Mouse (Mus musculus) midbrain, postnatal 0 days (tissue): Measurements from ENCODE around the gene Myl3. TPM values are rescaled to one million over a fixed set of nuclear protein-coding genes. Genes with fewer than 3 reads are reported as not detected.

Source experiments
- ATAC-seq: fragments of 200-750 bp; cut with Nextera tagmentation; 2 replicates; pipeline ENCODE4 v1.8.0; 2017; ENCODE audit warnings: moderate number of reproducible peaks, mild to moderate bottlenecking, moderate TSS enrichment, moderate library complexity; ENCODE audit not compliant: low FRiP score
- DNase-seq: peaks from one replicate; pipeline ENCODE4 v3.0.0-alpha.2; 2015; ENCODE audit warnings: low spot score
- H3K27ac ChIP-seq: fragments of 300-500 bp; sonication (generic); 2 replicates; pipeline ENCODE4 v1.5.1; 2014; ENCODE audit warnings: low read depth, mild to moderate bottlenecking, low read length, mixed read lengths
- H3K27me3 ChIP-seq: fragments of 300-500 bp; sonication (generic); 2 replicates; pipeline ENCODE4 v1.6.1; 2014; ENCODE audit warnings: low read length, control low read depth, mixed read lengths; ENCODE audit not compliant: insufficient read depth
- H3K36me3 ChIP-seq: fragments of 300-500 bp; sonication (generic); 2 replicates; pipeline ENCODE4 v1.6.1; 2014; ENCODE audit warnings: low read length, control low read depth, mixed read lengths; ENCODE audit not compliant: insufficient read depth
- H3K4me1 ChIP-seq: fragments of 300-500 bp; sonication (generic); 2 replicates; pipeline ENCODE4 v1.6.1; 2014; ENCODE audit warnings: mild to moderate bottlenecking, control low read depth, antibody characterized with exemption, low read length, mixed read lengths; ENCODE audit not compliant: insufficient read depth
- H3K4me2 ChIP-seq: fragments of 300-500 bp; sonication (generic); 2 replicates; pipeline ENCODE4 v1.6.1; 2014; ENCODE audit warnings: low read depth, mild to moderate bottlenecking, low read length, mixed read lengths; ENCODE audit not compliant: poor library complexity, severe bottlenecking
- H3K4me3 ChIP-seq: fragments of 300-500 bp; sonication (generic); 2 replicates; pipeline ENCODE4 v1.5.1; 2014; ENCODE audit warnings: low read depth, mild to moderate bottlenecking, low read length, moderate library complexity
- H3K9ac ChIP-seq: fragments of 300-500 bp; sonication (generic); replicated peaks from 2 replicates; pipeline ENCODE4 v1.6.1; 2014; ENCODE audit warnings: mild to moderate bottlenecking, low read length, moderate library complexity, mixed read lengths; ENCODE audit not compliant: poor library complexity, severe bottlenecking
- H3K9me3 ChIP-seq: fragments of 300-500 bp; sonication (generic); 2 replicates; pipeline ENCODE4 v1.6.1; 2016; ENCODE audit warnings: low read length, control low read depth
- CTCF ChIP-seq: IDR thresholded peaks from 2 replicates; pipeline ENCODE4 v1.5.1; 2016; ENCODE audit warnings: antibody characterized with exemption, mild to moderate bottlenecking
- WGBS: fragments of 180-500 bp; shearing (Covaris S2); extraction: QIAGEN DNeasy Blood & Tissue Kit; methylation state at CpG from one replicate; pipeline ENCODE4 v1.1.7; 2014; 5-methylcytosine and 5-hydroxymethylcytosine counted together
- polyA plus RNA-seq: library from polyadenylated mRNA; unstranded; fragments of >200 nt; fragmentation: Nextera tagmentation; extraction: Ambion mirVana; gene quantifications from 2 replicates; pipeline ENCODE4 v1.2.1, GENCODE M21; 2015
- total RNA-seq: library from RNA; depleted of rRNA; stranded (reverse); fragments of >200 nt; gene quantifications from 2 replicates; pipeline ENCODE4 v1.2.3, GENCODE M21; 2014

The Myl3 gene
- total and polyA plus RNA-seq, 2 experiments from 2014 or later, result not detected

- DNase-seq (peak; percentile 10), ATAC-seq (no peak)
- Histone ChIP-seq H3K9me3 (no peaks in the 10 kb centered on the region), H3K27me3 (no peaks in the 10 kb centered on the region), H3K4me3 (no peak overlapping the region), H3K36me3 (no peaks in the 10 kb centered on the region), H3K9ac (no peak overlapping the region), H3K27ac (no peak overlapping the region), H3K4me2 (no peak overlapping the region), H3K4me1 (0 out of 2 replicates have a peak, but pooled peaks cover 2% of the 10 kb centered on the region)
- WGBS, result 62% methylated on average over 5 of the region's 5 CpGs
- peak; percentile 42 for TF ChIP-seq CTCF
Observed at GRCm38 (mm10) chr9:110779242-110779913, 37.7 kb downstream of the Myl3 start.

GRCm38 (mm10) chr9:110781256-110781721 is 39.6 kb downstream of the Myl3 start:
- TF ChIP-seq CTCF, result peak; percentile 84
- DNase-seq (peak; percentile 93), ATAC-seq (peak; percentile 93)
- Histone ChIP-seq H3K27me3 (no peaks in the 10 kb centered on the region), H3K9ac (peak overlapping the region; percentile 76), H3K27ac (peak overlapping the region; percentile 80), H3K9me3 (no peaks in the 10 kb centered on the region), H3K4me3 (peak overlapping the region; percentile 50), H3K4me1 (0 out of 2 replicates have a peak, but pooled peaks cover 2% of the 10 kb centered on the region), H3K4me2 (peak overlapping the region; percentile 71), H3K36me3 (no peaks in the 10 kb centered on the region)
- WGBS, result under 1% methylated on average over 43 of the region's 43 CpGs

- under 1% methylated on average over 23 of the region's 23 CpGs for WGBS
- ATAC-seq, result peak; percentile 74
Observed at GRCm38 (mm10) chr9:110781731-110782130, 40.1 kb downstream of the Myl3 start.

GRCm38 (mm10) chr9:110783611-110784010 is 42.0 kb downstream of the Myl3 start:
- H3K4me2 ChIP-seq, result no peak overlapping the region
- no peak overlapping the region for H3K27ac ChIP-seq
- H3K27me3 ChIP-seq, result no peaks in the 10 kb centered on the region
- DNase-seq (no peak), ATAC-seq (no peak)
- H3K4me3 ChIP-seq, result no peak overlapping the region
- H3K36me3 ChIP-seq, result no peaks in the 10 kb centered on the region
- no peak for TF ChIP-seq CTCF
- H3K4me1 ChIP-seq, result no peaks in the 10 kb centered on the region
- H3K9me3 ChIP-seq, result no peaks in the 10 kb centered on the region
- H3K9ac ChIP-seq, result no peak overlapping the region
- WGBS, result 51% methylated on average over 1 of the region's 1 CpGs

More at GRCm38 (mm10) chr9:110781731-110782130, 40.1 kb downstream of the Myl3 start:
- no peaks in the 10 kb centered on the region for H3K9me3 ChIP-seq
- peak overlapping the region; percentile 76 for H3K9ac ChIP-seq
- 0 out of 2 replicates have a peak, but pooled peaks cover 2% of the 10 kb centered on the region for H3K4me1 ChIP-seq
- peak overlapping the region; percentile 80 for H3K27ac ChIP-seq
- TF ChIP-seq CTCF, result no peak
- peak; percentile 88 for DNase-seq
- H3K36me3 ChIP-seq, result no peaks in the 10 kb centered on the region
- peak overlapping the region; percentile 50 for H3K4me3 ChIP-seq
- no peaks in the 10 kb centered on the region for H3K27me3 ChIP-seq
- peak overlapping the region; percentile 71 for H3K4me2 ChIP-seq

GRCm38 (mm10) chr9:110788169-110788568 is 46.5 kb downstream of the Myl3 start:
- H3K27me3 ChIP-seq, result no peaks in the 10 kb centered on the region
- H3K36me3 ChIP-seq, result no peaks in the 10 kb centered on the region
- no peak overlapping the region for H3K4me2 ChIP-seq
- TF ChIP-seq CTCF, result no peak
- H3K9ac ChIP-seq, result no peak overlapping the region
- ATAC-seq (no peak), DNase-seq (no peak)
- no peak overlapping the region for H3K27ac ChIP-seq
- 91% methylated on average over 3 of the region's 3 CpGs for WGBS
- H3K4me1 ChIP-seq, result no peaks in the 10 kb centered on the region
- no peak overlapping the region for H3K4me3 ChIP-seq
- H3K9me3 ChIP-seq, result no peaks in the 10 kb centered on the region

GRCm38 (mm10) chr9:110790462-110790861 is 48.8 kb downstream of the Myl3 start:
- TF ChIP-seq CTCF, result no peak
- DNase-seq, result no peak

More at GRCm38 (mm10) chr9:110790462-110790861, 48.8 kb downstream of the Myl3 start:
- 75% methylated on average over 4 of the region's 4 CpGs for WGBS
- Histone ChIP-seq H3K4me2 (no peak overlapping the region), H3K9ac (no peak overlapping the region), H3K27me3 (no peaks in the 10 kb centered on the region), H3K27ac (no peak overlapping the region), H3K36me3 (no peaks in the 10 kb centered on the region), H3K9me3 (no peaks in the 10 kb centered on the region), H3K4me3 (no peak overlapping the region), H3K4me1 (no peaks in the 10 kb centered on the region)
- no peak for ATAC-seq
